Mouse (Mus musculus) limb, embryonic 10.5 days (tissue): ENCODE results near the gene Car14. TPM values are rescaled to one million over a fixed set of nuclear protein-coding genes. Genes with fewer than 3 reads are reported as not detected.

Experiments
- DNase-seq: peaks from one replicate; pipeline ENCODE4 v3.0.0-alpha.2; 2017; ENCODE audit warnings: low spot score
- H3K27ac ChIP-seq: fragments of 300-500 bp; sonication (generic); 2 replicates; pipeline ENCODE4 v1.5.1; 2016; ENCODE audit warnings: mild to moderate bottlenecking
- H3K27me3 ChIP-seq: fragments of 300-500 bp; sonication (generic); 2 replicates; pipeline ENCODE4 v1.6.1; 2016; ENCODE audit warnings: low read depth, mild to moderate bottlenecking; ENCODE audit not compliant: poor library complexity, severe bottlenecking
- H3K36me3 ChIP-seq: fragments of 300-500 bp; sonication (generic); 2 replicates; pipeline ENCODE4 v1.6.1; 2016; ENCODE audit warnings: mild to moderate bottlenecking, moderate library complexity
- H3K4me1 ChIP-seq: fragments of 300-500 bp; sonication (generic); 2 replicates; pipeline ENCODE4 v1.6.1; 2016
- H3K4me3 ChIP-seq: fragments of 300-500 bp; sonication (generic); 2 replicates; pipeline ENCODE4 v1.5.1; 2016; ENCODE audit warnings: mild to moderate bottlenecking, moderate library complexity
- H3K9me3 ChIP-seq: fragments of 300-500 bp; sonication (generic); replicated peaks from 2 replicates; pipeline ENCODE4 v1.6.1; 2016; ENCODE audit warnings: mild to moderate bottlenecking
- WGBS: fragments of 180-500 bp; shearing (Covaris S2); methylation state at CpG from one replicate; pipeline ENCODE4 v1.1.7; 2016; 5-methylcytosine and 5-hydroxymethylcytosine counted together
- polyA plus RNA-seq: library from polyadenylated mRNA; unstranded; fragments of >200 nt; fragmentation: Nextera tagmentation; extraction: Ambion mirVana; gene quantifications from 2 replicates; pipeline ENCODE4 v1.2.1, GENCODE M21; 2016

Car14 gene
- polyA plus RNA-seq, 1 experiment from 2014 or later, result 161 TPM

- H3K4me3 ChIP-seq, result peak overlapping the region; percentile 95
- peaks cover 27% of the 10 kb centered on the region for H3K36me3 ChIP-seq
- H3K27me3 ChIP-seq, result no peaks in the 10 kb centered on the region
- no peaks in the 10 kb centered on the region for H3K9me3 ChIP-seq
- H3K4me1 ChIP-seq, result peaks cover 8% of the 10 kb centered on the region
- 29% methylated on average over 7 of the region's 7 CpGs for WGBS
- H3K27ac ChIP-seq, result peak overlapping the region; percentile 93
- no peak for DNase-seq
Observed at GRCm38 (mm10) chr3:95856115-95856514, 48.4 kb downstream of the Car14 start.

GRCm38 (mm10) chr3:95855502-95856089, 48.9 kb downstream of the Car14 start, which contains the start of gene Prpf3:
Gene Prpf3 (minus strand): TSS chr3:95855885.
- Histone ChIP-seq H3K36me3 (peaks cover 32% of the 10 kb centered on the region), H3K27me3 (no peaks in the 10 kb centered on the region), H3K4me3 (peak within 1 kb of the TSS; percentile 95), H3K4me1 (peaks cover 8% of the 10 kb centered on the region), H3K27ac (peak within 1 kb of the TSS; percentile 93), H3K9me3 (no peaks in the 10 kb centered on the region)
- DNase-seq, result peak; percentile 96
- under 1% methylated on average over 56 of the region's 56 CpGs for WGBS

- Histone ChIP-seq H3K27me3 (no peaks in the 10 kb centered on the region), H3K9me3 (no peaks in the 10 kb centered on the region), H3K36me3 (peaks cover 75% of the 10 kb centered on the region), H3K27ac (no peak overlapping the region), H3K4me1 (peaks cover 7% of the 10 kb centered on the region), H3K4me3 (no peak overlapping the region)
- WGBS, result 94% methylated on average over 8 of the region's 8 CpGs
- DNase-seq, result no peak
Observed at GRCm38 (mm10) chr3:95851317-95851716, 53.2 kb downstream of the Car14 start.

- Histone ChIP-seq H3K36me3 (peaks cover 82% of the 10 kb centered on the region), H3K4me3 (no peak overlapping the region), H3K27ac (no peak overlapping the region), H3K9me3 (no peaks in the 10 kb centered on the region), H3K27me3 (no peaks in the 10 kb centered on the region), H3K4me1 (peaks cover 4% of the 10 kb centered on the region)
- 89% methylated on average over 4 of the region's 4 CpGs for WGBS
- DNase-seq, result no peak
Observed at GRCm38 (mm10) chr3:95850611-95851010, 53.9 kb downstream of the Car14 start.

Other genes starting within 250 kb of the Car14 start
- 49.7 and 52.1 TPM in 2 replicates for gene Mcl1, start 245.9 kb downstream of the Car14 start, polyA plus RNA-seq
- 0.63 and 0.77 TPM in 2 replicates for gene Adamtsl4, start 216.8 kb downstream of the Car14 start, polyA plus RNA-seq
- 7.5 and 11.1 TPM in 2 replicates for gene Ecm1, start 165.1 kb downstream of the Car14 start, polyA plus RNA-seq
- 82.1 and 86.1 TPM in 2 replicates for gene Tars2, start 144.5 kb downstream of the Car14 start, polyA plus RNA-seq
- gene Rprd2, start 85.8 kb downstream of the Car14 start, polyA plus RNA-seq, result 21.0 and 24.8 TPM in 2 replicates
- gene Prpf3, start 48.8 kb downstream of the Car14 start, polyA plus RNA-seq, result 73.6 and 77.1 TPM in 2 replicates
- 357 and 376 TPM in 2 replicates for gene Mrps21, start 33.2 kb downstream of the Car14 start, polyA plus RNA-seq
- 8.8 and 10.5 TPM in 2 replicates for gene Ciart, start 22.4 kb downstream of the Car14 start, polyA plus RNA-seq
- gene BC028528, start 12.7 kb downstream of the Car14 start, polyA plus RNA-seq, result 7.9 and 11.4 TPM in 2 replicates
- gene Aph1a, start 10.7 kb downstream of the Car14 start, polyA plus RNA-seq, result 24.3 and 24.5 TPM in 2 replicates
- gene Anp32e, start 24.6 kb upstream of the Car14 start, polyA plus RNA-seq, result 344 and 367 TPM in 2 replicates
- gene Plekho1, start 91.3 kb upstream of the Car14 start, polyA plus RNA-seq, result 77.7 and 81.9 TPM in 2 replicates
- gene Vps45, start 153.8 kb upstream of the Car14 start, polyA plus RNA-seq, result 22.4 and 23.6 TPM in 2 replicates
- gene Otud7b, start 199.8 kb upstream of the Car14 start, polyA plus RNA-seq, result 18.6 and 19.2 TPM in 2 replicates